Mouse (Mus musculus): ENCODE results near the gene Bsn.

Bsn gene

DNA sequence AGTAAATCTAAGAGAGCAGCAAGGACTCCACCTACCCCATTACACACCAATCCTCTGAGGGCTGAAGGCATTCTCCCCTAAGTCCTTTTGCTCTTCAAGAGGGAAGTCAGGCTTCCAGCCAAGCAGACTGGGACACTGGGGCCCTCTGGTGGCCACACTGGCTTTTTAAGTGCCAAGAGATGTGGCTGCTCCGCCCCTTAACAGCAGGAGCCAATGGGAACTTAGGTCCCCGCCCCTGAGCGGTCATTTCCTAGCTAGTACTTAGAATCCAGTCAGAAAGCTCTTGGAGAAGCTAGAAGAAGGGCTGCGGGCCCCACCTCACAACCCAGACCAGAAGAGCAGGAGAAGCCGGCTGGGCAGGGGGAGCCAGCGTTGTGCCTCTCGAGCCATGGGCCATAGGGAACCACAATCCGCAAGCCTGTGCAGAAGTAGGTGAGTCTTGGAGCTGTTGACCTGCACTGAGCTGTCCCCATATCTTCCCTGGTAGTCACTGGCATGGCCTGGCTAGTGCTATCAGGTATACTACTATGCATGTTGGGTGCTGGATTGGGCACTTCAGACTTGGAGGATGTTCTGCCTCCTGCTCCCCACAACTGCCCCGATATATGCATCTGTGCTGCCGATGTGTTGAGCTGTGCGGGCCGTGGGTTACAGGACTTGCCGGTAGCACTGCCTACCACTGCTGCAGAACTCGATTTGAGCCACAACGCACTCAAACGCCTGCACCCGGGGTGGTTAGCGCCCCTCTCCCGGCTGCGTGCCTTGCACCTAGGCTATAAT is 137.1 kb downstream of the Bsn start, which contains the start of gene Amigo3:
Gene Amigo3, plus strand, starts transcription at position 275 of the 780 bp plus-strand sequence.
- peak; percentile 96 to 98 for DNase-seq

DNA sequence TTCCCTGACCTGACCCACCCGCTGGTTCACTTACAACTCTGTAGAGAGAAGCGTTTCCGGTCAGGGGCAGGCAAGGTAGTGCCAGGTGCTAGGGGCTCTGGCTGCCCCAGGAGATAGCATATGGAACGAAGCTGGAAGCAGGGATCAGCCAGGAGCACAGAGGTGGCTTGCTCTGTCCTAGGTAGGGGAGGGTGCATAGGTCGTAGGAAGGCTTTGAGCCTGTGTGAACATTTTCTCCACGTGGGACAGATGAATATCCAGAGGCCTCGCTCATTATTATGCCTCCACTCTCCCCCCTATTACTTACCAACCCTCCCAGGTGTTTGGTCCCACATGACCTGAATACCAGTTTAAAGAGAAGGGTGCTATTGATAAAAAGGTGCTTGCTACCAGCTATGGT is 137.8 kb downstream of the Bsn start:
- DNase-seq, result no peak

DNA sequence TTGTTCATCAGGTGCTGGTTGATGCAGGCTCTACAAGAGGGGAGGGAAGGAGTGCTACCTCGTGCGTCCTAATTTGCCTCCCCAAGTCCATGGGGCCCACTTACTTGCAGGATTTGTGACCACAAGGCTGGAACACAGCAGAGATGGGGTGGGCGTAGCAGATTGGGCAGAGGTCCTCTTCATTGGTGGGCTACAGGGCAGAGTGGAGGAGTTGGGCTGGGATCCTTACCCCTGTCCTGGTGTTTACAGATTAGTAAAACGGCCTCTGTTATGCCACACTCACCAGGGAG is 138.3 kb downstream of the Bsn start:
- no peak for DNase-seq

DNA sequence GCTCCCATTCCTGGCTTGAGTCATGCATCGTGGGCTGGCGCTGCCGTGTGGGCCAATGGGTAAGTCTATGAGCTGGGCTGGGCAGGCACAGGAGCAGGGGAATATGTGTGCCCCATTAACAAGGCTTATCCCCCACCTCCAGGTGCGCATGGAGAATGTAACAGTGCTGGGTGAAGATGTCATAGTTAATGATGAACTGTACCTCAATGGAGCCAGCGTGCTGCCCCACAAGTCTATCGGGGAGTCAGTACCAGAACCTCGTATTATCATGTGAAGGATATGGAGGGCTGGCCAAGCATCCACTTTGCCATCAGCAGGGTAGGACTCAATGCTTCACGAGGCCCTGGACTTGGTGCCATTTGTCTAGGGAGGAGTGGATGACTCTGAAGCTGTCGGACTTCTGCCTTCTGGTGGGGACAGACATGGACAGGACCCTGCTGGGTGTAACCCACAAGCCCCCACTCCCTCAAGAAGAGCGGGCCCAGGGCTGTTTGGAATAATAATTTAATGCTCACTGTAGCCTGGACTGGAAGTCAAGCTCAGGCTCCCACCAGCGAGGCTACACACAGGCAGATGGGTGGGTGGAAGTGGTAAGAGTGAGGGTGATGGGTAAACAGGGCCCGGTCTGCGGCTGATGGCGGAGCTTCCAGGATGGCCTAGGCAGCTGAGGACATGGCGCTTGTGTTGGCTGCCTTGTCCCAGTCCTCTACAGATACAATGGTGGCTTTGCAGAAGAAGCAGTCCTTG is 138.8 kb downstream of the Bsn start:
- DNase-seq, result no peak

DNA sequence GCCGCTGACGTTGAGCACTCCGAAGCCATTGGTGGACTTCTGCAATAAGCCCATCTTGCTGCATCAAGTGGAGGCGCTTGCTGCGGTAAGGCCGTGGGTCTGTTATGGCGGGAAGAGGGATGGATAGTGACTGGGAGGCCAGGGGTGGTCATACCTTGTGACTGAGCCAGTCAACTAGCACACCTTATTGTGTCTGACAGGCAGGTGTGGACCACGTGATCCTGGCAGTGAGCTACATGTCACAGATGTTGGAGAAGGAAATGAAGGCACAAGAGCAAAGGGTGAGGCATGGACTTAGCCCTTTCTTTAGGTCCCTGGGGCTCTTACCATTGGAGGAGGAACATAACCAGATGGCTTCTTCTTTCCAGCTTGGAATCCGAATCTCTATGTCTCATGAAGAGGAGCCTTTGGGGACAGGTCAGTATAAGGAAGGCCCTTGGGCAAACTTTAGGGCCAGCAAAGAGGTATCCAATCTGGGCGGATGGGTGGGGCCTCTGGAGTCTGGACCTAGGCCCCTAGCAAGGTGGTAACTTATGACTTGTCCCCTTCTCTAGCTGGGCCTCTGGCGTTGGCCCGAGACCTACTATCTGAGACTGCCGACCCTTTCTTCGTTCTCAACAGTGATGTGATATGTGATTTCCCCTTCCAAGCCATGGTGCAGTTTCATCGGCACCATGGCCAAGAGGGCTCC is 140.5 kb downstream of the Bsn start:
- no peak for DNase-seq

DNA sequence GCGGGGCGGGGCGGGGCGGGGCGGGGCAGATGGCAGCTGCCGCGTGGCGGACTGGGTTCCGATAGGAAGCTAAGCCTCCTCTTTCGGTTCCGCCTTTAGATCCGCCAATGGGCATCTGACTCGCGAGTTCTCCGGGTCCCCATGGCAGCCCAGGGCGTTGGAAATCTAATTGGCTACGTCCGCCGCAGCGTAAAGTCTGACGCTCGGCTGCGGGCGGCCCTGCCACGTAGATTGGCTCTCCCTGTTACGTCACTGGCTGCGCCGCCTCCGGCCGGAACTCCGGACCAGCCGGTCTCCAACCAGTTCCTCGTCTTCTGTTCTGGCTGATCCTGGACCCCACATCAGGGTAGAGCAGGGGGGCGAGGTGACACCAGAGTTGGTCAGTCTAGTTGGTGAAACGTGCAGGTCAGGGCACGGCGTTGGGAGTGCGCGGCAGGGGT is 141.1 kb downstream of the Bsn start, which contains the start of gene Gmppb:
Gene Gmppb, plus strand, starts transcription at position 227 of the 440 bp plus-strand sequence.
- peak; percentile 97 to 98 for DNase-seq

DNA sequence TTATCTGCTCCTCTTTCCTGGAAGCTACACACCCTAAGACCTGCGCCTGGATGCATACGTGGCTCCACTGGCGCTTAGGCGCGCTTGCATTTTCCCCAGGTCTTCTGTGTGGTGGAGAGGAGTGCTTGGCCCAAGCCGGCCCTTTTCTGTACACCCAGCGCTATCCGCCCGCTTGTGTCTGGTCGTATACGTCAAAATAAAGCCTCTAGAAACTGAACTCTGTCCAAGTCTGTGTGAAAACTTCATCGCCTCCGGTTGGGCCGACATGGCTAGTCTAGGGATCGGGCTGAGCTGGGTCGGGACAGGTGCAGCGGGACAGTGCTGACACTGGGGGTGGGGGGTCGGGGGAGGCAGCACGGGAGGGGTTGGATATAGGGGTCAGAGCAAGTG is 141.6 kb downstream of the Bsn start:
- DNase-seq, result no peak

DNA sequence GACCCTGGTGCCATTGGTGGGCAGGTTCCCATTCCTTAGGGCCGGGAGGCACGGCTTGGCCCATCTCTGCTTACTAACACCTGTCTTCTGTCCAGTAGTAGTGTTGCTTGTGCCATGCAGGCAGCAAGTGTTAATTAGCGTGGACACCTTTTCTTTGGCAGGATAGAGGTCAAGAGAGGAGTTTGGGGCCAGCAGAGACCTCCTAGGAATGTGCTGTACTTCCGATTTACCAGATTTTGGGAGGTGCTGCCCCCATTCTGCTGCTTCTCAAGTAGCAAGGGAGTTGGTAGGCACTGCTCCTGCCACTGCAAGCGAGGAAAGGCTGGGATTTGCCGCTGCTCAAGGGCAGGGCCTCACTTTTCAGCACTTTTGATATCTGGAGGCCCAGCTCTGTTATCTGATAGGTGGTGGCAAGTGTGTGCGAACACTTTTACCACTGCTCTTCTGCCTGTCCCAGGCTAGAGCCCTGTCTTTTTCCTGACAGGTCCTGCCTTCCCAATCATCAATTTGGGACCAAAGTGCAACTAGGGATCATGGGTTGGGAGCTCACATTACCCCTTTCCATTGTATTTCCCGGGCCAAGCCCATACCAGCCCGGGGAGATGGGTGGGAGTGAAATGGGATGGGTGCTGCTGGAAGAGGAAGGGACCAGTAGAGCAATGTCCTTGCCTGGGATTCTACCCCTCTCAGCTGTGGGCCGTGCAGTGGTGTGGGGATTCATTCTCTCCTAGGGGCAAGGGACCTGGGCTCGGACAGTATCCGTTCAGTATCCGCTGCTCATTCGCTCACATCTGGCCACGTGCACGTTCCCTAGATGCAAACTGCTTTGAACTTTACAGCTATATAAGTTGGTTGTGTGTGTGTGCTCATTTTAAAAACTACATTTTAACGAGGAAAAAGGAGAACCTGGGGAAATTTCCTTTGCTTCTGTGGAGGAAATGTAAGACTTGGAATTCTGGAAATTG is 142.3 kb downstream of the Bsn start:
- DNase-seq, result no peak

DNA sequence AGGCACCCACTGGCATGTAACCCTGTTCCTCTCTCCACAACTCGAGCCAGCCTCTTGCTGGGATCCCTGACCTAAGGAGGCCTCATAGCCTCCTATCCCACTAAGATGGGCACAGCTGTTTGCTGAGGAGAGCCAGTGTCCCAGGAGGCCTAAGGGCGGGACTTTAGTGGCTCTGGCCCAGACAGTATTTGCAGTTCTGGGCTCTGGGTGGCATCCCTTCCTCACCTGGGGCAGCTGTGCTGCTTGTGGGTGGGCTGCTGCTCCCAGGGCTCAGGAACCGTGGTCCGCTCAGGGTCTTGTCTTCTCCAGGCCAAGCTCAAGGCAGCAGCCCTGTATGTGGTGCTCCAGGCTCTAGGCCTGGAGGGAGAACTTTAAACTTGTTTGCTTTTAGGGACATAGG is 143.6 kb downstream of the Bsn start:
- DNase-seq, result no peak

Measured in lung, postnatal 4 days (tissue).